Mouse (Mus musculus) heart, adult 2 months (tissue): ENCODE results near the gene Agap2.

ENCODE experiments used
- CTCF ChIP-seq: fragments of 200-600 bp; IDR thresholded peaks from 2 replicates; pipeline ENCODE4 v1.8.1; 2022; ENCODE audit warnings: antibody characterized with exemption, mild to moderate bottlenecking, moderate library complexity
- POLR2A ChIP-seq: fragments of 200-500 bp; IDR thresholded peaks from 2 replicates; pipeline ENCODE4 v1.6.1; 2011; ENCODE audit warnings: mild to moderate bottlenecking, low read depth, low read length, control low read depth; ENCODE audit not compliant: insufficient read depth

- TF ChIP-seq POLR2A (peak; percentile 64), CTCF (no peak)
Observed at GRCm38 (mm10) chr10:127122784-127123435, 47.8 kb downstream of the Agap2 start.
